Mouse (Mus musculus): ENCODE data around the gene Elavl2. TPM values are rescaled to one million over a fixed set of nuclear protein-coding genes. Genes with fewer than 3 reads are reported as not detected.

The Elavl2 gene
- polyA plus RNA-seq, 2 experiments = 1.7 to 2.0 TPM

DNA sequence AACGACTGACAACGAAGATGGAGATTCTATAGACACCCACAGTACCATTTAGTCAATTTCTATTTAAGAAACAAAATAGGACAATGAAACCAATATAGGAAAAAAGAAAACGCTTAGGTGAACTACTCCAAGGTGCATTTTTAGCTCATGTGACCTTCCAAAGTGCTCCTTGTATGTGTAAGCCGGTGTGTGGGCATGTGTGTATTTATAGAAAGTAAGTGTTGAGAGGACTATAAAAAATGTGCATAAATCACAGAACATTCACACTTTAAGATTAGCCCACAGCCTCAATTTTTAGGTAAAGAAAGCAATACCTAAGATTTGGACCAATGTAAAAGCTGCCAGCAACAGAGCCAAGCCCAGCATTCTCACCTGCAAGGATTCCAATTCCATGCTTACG lies 51.0 kb downstream of the Elavl2 start:
- Histone ChIP-seq H3K27ac (replicated peaks; ENCODE audit: low read depth, low read length) (no peak overlapping the region), H3K4me2 (replicated peaks; ENCODE audit: low read depth, low read length, severe bottlenecking) (no peak overlapping the region), H3K36me3 (ENCODE audit: control insufficient read depth, insufficient read depth, low read length) (no peaks in the 10 kb centered on the region), H3K9ac (ENCODE audit: low read depth, low read length, severe bottlenecking) (no peak overlapping the region), H3K4me1 (ENCODE audit: control insufficient read depth, insufficient read depth, low read length) (no peaks in the 10 kb centered on the region), H3K9me3 (ENCODE audit: control insufficient read depth, low read length) (no peaks in the 10 kb centered on the region), H3K4me3 (replicated peaks; ENCODE audit: low read length) (no peak overlapping the region), H3K27me3 (ENCODE audit: control insufficient read depth, insufficient read depth, low read length) (no peaks in the 10 kb centered on the region)
- WGBS = 73% methylated on average over 5 of the region's 5 CpGs
- ATAC-seq (ENCODE audit: low FRiP score, low read depth) (no peak), DNase-seq (ENCODE audit: low spot score) (no peak)
- TF ChIP-seq POLR2A (IDR thresholded peaks at IDR 0.05; ENCODE audit: borderline replicate concordance, extremely low read depth, insufficient read depth, insufficient read length) = no peak

DNA sequence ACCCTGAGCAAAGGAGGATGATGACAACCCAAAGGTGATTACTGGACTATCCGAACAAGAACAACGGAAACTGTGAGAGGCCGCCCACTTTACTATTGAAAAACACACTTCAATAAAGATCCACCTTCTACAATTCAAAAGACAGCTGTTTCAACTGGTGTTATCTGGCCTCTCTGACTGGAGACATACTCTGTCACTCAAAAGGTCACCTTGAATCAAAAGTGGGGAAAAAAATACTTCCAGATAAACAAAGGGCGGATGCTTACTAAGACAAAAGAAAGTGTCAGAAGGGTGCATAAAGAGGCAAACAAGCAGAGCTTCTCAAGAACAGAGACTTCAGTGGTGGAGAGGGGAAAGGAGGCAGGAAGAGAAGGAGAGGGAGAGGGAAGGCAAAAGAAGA lies 66.4 kb downstream of the Elavl2 start:
- Histone ChIP-seq H3K36me3 (ENCODE audit: control insufficient read depth, insufficient read depth, low read length) (no peaks in the 10 kb centered on the region), H3K27ac (replicated peaks; ENCODE audit: low read depth, low read length) (no peak overlapping the region), H3K4me2 (replicated peaks; ENCODE audit: low read depth, low read length, severe bottlenecking) (no peak overlapping the region), H3K9ac (ENCODE audit: low read depth, low read length, severe bottlenecking) (no peak overlapping the region), H3K9me3 (ENCODE audit: control insufficient read depth, low read length) (no peaks in the 10 kb centered on the region), H3K27me3 (ENCODE audit: control insufficient read depth, insufficient read depth, low read length) (no peaks in the 10 kb centered on the region), H3K4me1 (ENCODE audit: control insufficient read depth, insufficient read depth, low read length) (no peaks in the 10 kb centered on the region), H3K4me3 (replicated peaks; ENCODE audit: low read length) (no peak overlapping the region)
- DNase-seq (ENCODE audit: low spot score) = no peak
- no peak for ATAC-seq (ENCODE audit: low FRiP score, low read depth)
- 89% methylated on average over 4 of the region's 4 CpGs for WGBS
- no peak for TF ChIP-seq POLR2A (IDR thresholded peaks at IDR 0.05; ENCODE audit: borderline replicate concordance, extremely low read depth, insufficient read depth, insufficient read length)

DNA sequence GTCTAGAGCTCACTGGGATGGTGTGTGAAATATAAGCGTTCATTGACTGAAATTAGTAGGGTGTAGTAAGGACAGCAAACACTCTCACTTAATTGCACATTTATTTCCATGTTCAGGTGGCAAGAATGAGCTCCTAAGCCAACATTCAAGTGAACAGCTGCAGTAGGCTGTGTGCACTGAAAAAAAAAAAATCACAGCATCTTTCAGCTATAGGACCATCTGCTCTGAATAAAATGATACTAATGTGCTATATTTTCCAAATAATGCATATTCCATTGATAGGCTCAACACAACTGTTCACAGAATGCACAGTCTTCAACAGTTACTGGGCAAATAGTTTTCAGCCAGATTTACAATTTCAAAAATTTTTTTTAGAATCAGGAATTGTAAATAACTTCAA lies 89.8 kb downstream of the Elavl2 start:
- Histone ChIP-seq H3K4me3 (replicated peaks; ENCODE audit: low read length) (no peak overlapping the region), H3K4me1 (ENCODE audit: control insufficient read depth, insufficient read depth, low read length) (no peaks in the 10 kb centered on the region), H3K4me2 (replicated peaks; ENCODE audit: low read depth, low read length, severe bottlenecking) (no peak overlapping the region), H3K9ac (ENCODE audit: low read depth, low read length, severe bottlenecking) (no peak overlapping the region), H3K27ac (replicated peaks; ENCODE audit: low read depth, low read length) (no peak overlapping the region), H3K9me3 (ENCODE audit: control insufficient read depth, low read length) (no peaks in the 10 kb centered on the region), H3K36me3 (ENCODE audit: control insufficient read depth, insufficient read depth, low read length) (no peaks in the 10 kb centered on the region), H3K27me3 (ENCODE audit: control insufficient read depth, insufficient read depth, low read length) (no peaks in the 10 kb centered on the region)
- no peak for DNase-seq (ENCODE audit: low spot score)
- 89% methylated on average over 1 of the region's 1 CpGs for WGBS
- no peak for ATAC-seq (ENCODE audit: low FRiP score, low read depth)
- no peak for TF ChIP-seq POLR2A (IDR thresholded peaks at IDR 0.05; ENCODE audit: borderline replicate concordance, extremely low read depth, insufficient read depth, insufficient read length)

DNA sequence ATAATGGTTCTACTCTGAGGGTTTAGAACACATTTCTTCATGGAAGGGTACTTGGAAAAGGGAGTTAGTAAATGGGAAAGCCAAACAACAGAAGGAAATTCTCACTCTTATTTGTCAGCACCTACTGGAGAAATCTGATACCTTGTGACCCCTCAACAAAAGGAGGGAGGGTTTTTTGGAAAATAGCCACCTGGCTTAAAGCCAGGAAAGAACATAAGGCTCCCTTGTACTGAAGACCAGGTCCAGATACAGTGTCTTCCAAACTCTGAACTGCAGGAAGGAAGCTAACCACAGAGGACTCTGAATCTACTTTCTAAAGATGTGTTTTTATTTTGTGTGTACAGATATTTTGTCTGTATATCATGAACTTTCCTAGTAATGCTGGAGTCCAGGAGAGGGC lies 102.9 kb downstream of the Elavl2 start:
- H3K4me2 ChIP-seq (replicated peaks; ENCODE audit: low read depth, low read length, severe bottlenecking) = no peak overlapping the region
- no peaks in the 10 kb centered on the region for H3K9me3 ChIP-seq (ENCODE audit: control insufficient read depth, low read length)
- no peaks in the 10 kb centered on the region for H3K4me1 ChIP-seq (ENCODE audit: control insufficient read depth, insufficient read depth, low read length)
- no peak overlapping the region for H3K9ac ChIP-seq (ENCODE audit: low read depth, low read length, severe bottlenecking)
- no peak; the same call in 1 of the 2 replicates for ATAC-seq (ENCODE audit: low FRiP score, low read depth)
- H3K27me3 ChIP-seq (ENCODE audit: control insufficient read depth, insufficient read depth, low read length) = no peaks in the 10 kb centered on the region
- H3K4me3 ChIP-seq (replicated peaks; ENCODE audit: low read length) = no peak overlapping the region
- no peak for TF ChIP-seq POLR2A (IDR thresholded peaks at IDR 0.05; ENCODE audit: borderline replicate concordance, extremely low read depth, insufficient read depth, insufficient read length)
- DNase-seq (ENCODE audit: low spot score) = peak; percentile 20
- H3K36me3 ChIP-seq (ENCODE audit: control insufficient read depth, insufficient read depth, low read length) = no peaks in the 10 kb centered on the region
- no peak overlapping the region for H3K27ac ChIP-seq (replicated peaks; ENCODE audit: low read depth, low read length)

DNA sequence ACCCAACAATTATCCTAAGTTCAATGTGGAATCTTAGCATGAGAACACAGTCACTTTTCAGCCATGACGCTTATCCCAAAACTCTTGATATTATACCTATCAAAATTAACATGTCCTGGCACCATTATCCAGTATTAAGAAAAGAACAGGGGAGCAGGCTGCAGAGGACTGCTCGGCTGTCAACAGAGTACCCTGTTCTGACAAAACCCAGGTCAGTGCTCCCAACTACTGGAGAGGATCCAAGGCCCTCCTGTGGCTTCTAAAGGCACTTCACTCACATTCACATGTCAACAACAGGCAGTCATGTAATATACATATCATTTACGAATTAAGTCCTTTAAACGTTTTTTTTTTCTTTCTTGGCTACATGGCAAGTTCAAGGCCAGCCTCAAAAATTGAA lies 105.3 kb downstream of the Elavl2 start:
- TF ChIP-seq POLR2A (IDR thresholded peaks at IDR 0.05; ENCODE audit: borderline replicate concordance, extremely low read depth, insufficient read depth, insufficient read length) = no peak
- Histone ChIP-seq H3K4me1 (ENCODE audit: control insufficient read depth, insufficient read depth, low read length) (no peaks in the 10 kb centered on the region), H3K9ac (ENCODE audit: low read depth, low read length, severe bottlenecking) (no peak overlapping the region), H3K4me2 (replicated peaks; ENCODE audit: low read depth, low read length, severe bottlenecking) (no peak overlapping the region), H3K27ac (replicated peaks; ENCODE audit: low read depth, low read length) (no peak overlapping the region), H3K27me3 (ENCODE audit: control insufficient read depth, insufficient read depth, low read length) (no peaks in the 10 kb centered on the region), H3K4me3 (replicated peaks; ENCODE audit: low read length) (no peak overlapping the region), H3K9me3 (ENCODE audit: control insufficient read depth, low read length) (no peaks in the 10 kb centered on the region), H3K36me3 (ENCODE audit: control insufficient read depth, insufficient read depth, low read length) (no peaks in the 10 kb centered on the region)
- no peak for DNase-seq (ENCODE audit: low spot score)
- no peak for ATAC-seq (ENCODE audit: low FRiP score, low read depth)
- WGBS = 75% methylated on average over 4 of the region's 4 CpGs

DNA sequence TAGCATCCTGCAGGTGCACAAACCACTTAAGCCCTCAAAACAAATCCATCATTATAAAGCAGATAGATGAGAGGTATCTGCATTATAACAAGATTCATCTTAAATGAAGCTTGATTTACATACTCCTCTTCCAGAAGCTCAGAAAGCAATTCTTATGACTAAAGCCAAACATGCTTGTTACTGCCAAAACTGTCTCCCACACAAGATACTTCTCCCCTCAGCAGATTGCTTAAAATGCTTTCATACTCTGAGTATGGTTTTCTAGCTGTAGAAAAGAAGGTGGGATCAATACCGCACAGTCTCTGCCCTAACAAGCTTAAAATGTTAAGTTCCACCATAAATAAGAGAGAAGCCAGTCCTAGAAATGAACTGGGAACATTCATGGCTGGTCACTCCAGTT lies 109.1 kb downstream of the Elavl2 start:
- Histone ChIP-seq H3K4me1 (ENCODE audit: control insufficient read depth, insufficient read depth, low read length) (0 out of 2 replicates have a peak, but pooled peaks cover 7% of the 10 kb centered on the region), H3K36me3 (ENCODE audit: control insufficient read depth, insufficient read depth, low read length) (no peaks in the 10 kb centered on the region), H3K9ac (ENCODE audit: low read depth, low read length, severe bottlenecking) (no peak overlapping the region), H3K9me3 (ENCODE audit: control insufficient read depth, low read length) (no peaks in the 10 kb centered on the region), H3K4me2 (replicated peaks; ENCODE audit: low read depth, low read length, severe bottlenecking) (no peak overlapping the region), H3K27ac (replicated peaks; ENCODE audit: low read depth, low read length) (no peak overlapping the region), H3K4me3 (replicated peaks; ENCODE audit: low read length) (no peak overlapping the region), H3K27me3 (ENCODE audit: control insufficient read depth, insufficient read depth, low read length) (no peaks in the 10 kb centered on the region)
- WGBS = 92% methylated on average over 1 of the region's 1 CpGs
- ATAC-seq (ENCODE audit: low FRiP score, low read depth) (no peak), DNase-seq (ENCODE audit: low spot score) (no peak)
- no peak for TF ChIP-seq POLR2A (IDR thresholded peaks at IDR 0.05; ENCODE audit: borderline replicate concordance, extremely low read depth, insufficient read depth, insufficient read length)
